In genomic region chr4:108032352-108032849, GRCm38 (mm10) we compare ENCODE assay signal across 8 mouse cellular contexts.
DNase-seq lines count a peak whose midpoint lies in the region; ATAC-seq lines count a peak whose summit lies in the region.

No protein-coding gene starts in this region.

- H3K27me3 ChIP-seq in megakaryocyte, embryonic 14.5 days (replicated peaks) = peaks cover 78% of the 10 kb centered on the region
- H3K27me3 ChIP-seq in forebrain, embryonic 14.5 days (replicated peaks; ENCODE audit: control insufficient read depth, insufficient read depth, low read length) = peaks cover 37% of the 10 kb centered on the region
- H3K27me3 ChIP-seq in limb, embryonic 12.5 days = peaks cover 54% of the 10 kb centered on the region
- H3K27me3 ChIP-seq in stomach, embryonic 15.5 days (replicated peaks) = peaks cover 39% of the 10 kb centered on the region

- intact Hi-C loops in left cerebral cortex, postnatal 10 days (cut with DNase I) = no loop called here

- H3K36me3 ChIP-seq in megakaryocyte, embryonic 14.5 days (replicated peaks; ENCODE audit: low read length) = no peaks in the 10 kb centered on the region
- H3K36me3 ChIP-seq in forebrain, embryonic 14.5 days (ENCODE audit: control insufficient read depth, insufficient read depth, low read length) = no peaks in the 10 kb centered on the region
- H3K36me3 ChIP-seq in limb, embryonic 12.5 days = no peaks in the 10 kb centered on the region
- H3K36me3 ChIP-seq in stomach, embryonic 15.5 days = no peaks in the 10 kb centered on the region

- WGBS in forebrain, embryonic 14.5 days = 41% methylated on average over 11 of the region's 11 CpGs
- 21% methylated on average over 11 of the region's 11 CpGs for WGBS in limb, embryonic 12.5 days
- WGBS in stomach, embryonic 15.5 days = 41% methylated on average over 11 of the region's 11 CpGs

- H3K9ac ChIP-seq in forebrain, embryonic 14.5 days (ENCODE audit: low read length) = no peak overlapping the region
- peak overlapping the region; percentile 70; the same call in 1 of the 2 replicates for H3K9ac ChIP-seq in limb, embryonic 12.5 days (replicated peaks)
- 0 out of 2 replicates have a peak overlapping the region, but pooled peaks have one; percentile 4 for H3K9ac ChIP-seq in stomach, embryonic 15.5 days

- no peak for DNase-seq in forebrain, embryonic 14.5 days (ENCODE audit: low spot score)
- DNase-seq in left cerebral cortex, postnatal 10 days (ENCODE audit: extremely low spot score in 1 of 2, low spot score in 2 of 2) = no peak
- no peak for DNase-seq in layer of hippocampus, postnatal 25 days (ENCODE audit: extremely low spot score in 1 of 2, low spot score in 1 of 2)
- DNase-seq in lung, postnatal 10 days = no peak

- H3K4me1 ChIP-seq in megakaryocyte, embryonic 14.5 days = peaks cover 17% of the 10 kb centered on the region
- 0 out of 2 replicates have a peak, but pooled peaks cover 3% of the 10 kb centered on the region for H3K4me1 ChIP-seq in forebrain, embryonic 14.5 days (ENCODE audit: control insufficient read depth, insufficient read depth, low read length)
- peaks cover 20% of the 10 kb centered on the region for H3K4me1 ChIP-seq in limb, embryonic 12.5 days (replicated peaks)
- H3K4me1 ChIP-seq in stomach, embryonic 15.5 days = peaks cover 16% of the 10 kb centered on the region; the same call in 1 of the 2 replicates

- no peaks in the 10 kb centered on the region for H3K9me3 ChIP-seq in megakaryocyte, embryonic 14.5 days
- no peaks in the 10 kb centered on the region for H3K9me3 ChIP-seq in forebrain, embryonic 14.5 days (replicated peaks; ENCODE audit: control insufficient read depth, low read length)
- no peaks in the 10 kb centered on the region for H3K9me3 ChIP-seq in limb, embryonic 12.5 days
- no peaks in the 10 kb centered on the region for H3K9me3 ChIP-seq in stomach, embryonic 15.5 days

- ATAC-seq in megakaryocyte, adult 5-6 weeks (ENCODE audit: poor library complexity, severe bottlenecking) = no peak
- no peak for ATAC-seq in forebrain, embryonic 14.5 days
- ATAC-seq in limb, embryonic 12.5 days (ENCODE audit: insufficient number of reproducible peaks, insufficient read depth, low FRiP score, low TSS enrichment, low read depth) = no peak; the same call in 1 of the 2 replicates
- ATAC-seq in stomach, embryonic 15.5 days (ENCODE audit: insufficient read depth, low FRiP score, low read depth) = no peak

- H3K4me2 ChIP-seq in forebrain, embryonic 14.5 days (ENCODE audit: low read length) = peak overlapping the region; percentile 97
- H3K4me2 ChIP-seq in limb, embryonic 12.5 days = peak overlapping the region; percentile 100
- peak overlapping the region; percentile 94 for H3K4me2 ChIP-seq in stomach, embryonic 15.5 days

- H3K27ac ChIP-seq in forebrain, embryonic 14.5 days (ENCODE audit: low read depth, low read length) = no peak overlapping the region
- H3K27ac ChIP-seq in limb, embryonic 12.5 days = 0 out of 2 replicates have a peak overlapping the region, but pooled peaks have one; percentile 17
- no peak overlapping the region for H3K27ac ChIP-seq in stomach, embryonic 15.5 days

- peak overlapping the region; percentile 90 for H3K4me3 ChIP-seq in megakaryocyte, embryonic 14.5 days (replicated peaks)
- H3K4me3 ChIP-seq in forebrain, embryonic 14.5 days (ENCODE audit: low read depth, low read length) = peak overlapping the region; percentile 57
- H3K4me3 ChIP-seq in limb, embryonic 12.5 days (replicated peaks) = peak overlapping the region; percentile 68
- peak overlapping the region; percentile 49 for H3K4me3 ChIP-seq in stomach, embryonic 15.5 days (replicated peaks)
